Mouse (Mus musculus) olfactory bulb, adult 2 months (tissue): ENCODE measurements around the gene Pou2af1.

ENCODE experiments used
- CTCF ChIP-seq: fragments of 200-500 bp; IDR thresholded peaks from 2 replicates; pipeline ENCODE4 v1.5.1; 2012; ENCODE audit warnings: low read depth, mild to moderate bottlenecking, low read length, moderate library complexity; ENCODE audit not compliant: insufficient read depth
- POLR2A ChIP-seq: fragments of 200-500 bp; IDR thresholded peaks from 2 replicates; pipeline ENCODE4 v1.6.1; 2012; ENCODE audit warnings: mild to moderate bottlenecking, low read depth, low read length, moderate library complexity; ENCODE audit not compliant: insufficient read depth

DNA sequence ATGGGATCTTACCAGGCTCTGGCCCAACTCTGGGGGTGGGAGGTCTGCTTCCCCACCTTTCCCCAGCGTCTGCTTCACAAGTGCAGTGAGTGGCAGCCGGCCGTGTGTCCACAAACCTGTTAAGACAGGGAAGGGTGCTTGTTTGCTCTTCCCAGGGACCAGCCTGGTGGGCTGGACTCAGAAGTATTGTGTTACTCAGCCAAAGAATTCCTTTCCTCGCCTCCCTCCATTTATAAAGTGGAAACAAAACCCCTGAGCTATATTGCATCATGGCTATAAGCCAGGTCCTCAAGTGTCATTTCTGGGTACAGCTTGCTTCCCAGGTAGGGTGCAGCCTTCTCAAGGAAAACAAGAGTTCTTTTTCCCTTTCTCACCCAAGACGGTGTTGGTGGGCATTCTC is 44.8 kb upstream of the Pou2af1 start:
- no peak for TF ChIP-seq CTCF
- no peak for TF ChIP-seq POLR2A
